Mouse (Mus musculus): Measurements from ENCODE around the gene Hmx1.

- TF ChIP-seq CTCF (conservative IDR thresholded peaks at IDR 0.05; ENCODE audit: insufficient read depth, insufficient read length, low read depth, low read length) (peak; percentile 90), POLR2A (IDR thresholded peaks at IDR 0.05; ENCODE audit: low read depth, low read length) (no peak)
Observed at GRCm38 (mm10) chr5:35348794-35349193, 40.1 kb upstream of the Hmx1 start.
